Mouse (Mus musculus) midbrain, embryonic 15.5 days (tissue): ENCODE results near the gene Gm49392. TPM values are rescaled to one million over a fixed set of nuclear protein-coding genes. Genes with fewer than 3 reads are reported as not detected.
"Not testable (repeated sequence)": the region's sequence is repeated elsewhere in the genome, so short reads cannot be mapped to it uniquely, and the experiment has no call there.

Experiments used
- ATAC-seq: fragments of 200-750 bp; cut with Nextera tagmentation; replicated peaks from 2 replicates; pipeline ENCODE4 v1.8.0; 2017; ENCODE audit warnings: moderate TSS enrichment
- H3K27ac ChIP-seq: fragments of 300-500 bp; sonication (generic); 2 replicates; pipeline ENCODE4 v1.5.1; 2015; ENCODE audit warnings: mild to moderate bottlenecking, inconsistent platforms
- H3K27me3 ChIP-seq: fragments of 300-500 bp; sonication (generic); replicated peaks from 2 replicates; pipeline ENCODE4 v1.6.1; 2015; ENCODE audit warnings: inconsistent platforms
- H3K36me3 ChIP-seq: fragments of 300-500 bp; sonication (generic); replicated peaks from 2 replicates; pipeline ENCODE4 v1.6.1; 2015; ENCODE audit warnings: inconsistent platforms
- H3K4me1 ChIP-seq: fragments of 300-500 bp; sonication (generic); 2 replicates; pipeline ENCODE4 v1.6.1; 2015; ENCODE audit warnings: inconsistent platforms
- H3K4me2 ChIP-seq: fragments of 300-500 bp; sonication (generic); 2 replicates; pipeline ENCODE4 v1.6.1; 2015; ENCODE audit warnings: inconsistent platforms, mild to moderate bottlenecking, moderate library complexity
- H3K4me3 ChIP-seq: fragments of 300-500 bp; sonication (generic); 2 replicates; pipeline ENCODE4 v1.5.1; 2015; ENCODE audit warnings: mild to moderate bottlenecking, inconsistent platforms
- H3K9ac ChIP-seq: fragments of 300-500 bp; sonication (generic); 2 replicates; pipeline ENCODE4 v1.6.1; 2015; ENCODE audit warnings: mild to moderate bottlenecking, inconsistent platforms
- H3K9me3 ChIP-seq: fragments of 300-500 bp; sonication (generic); 2 replicates; pipeline ENCODE4 v1.6.1; 2016; ENCODE audit warnings: inconsistent platforms
- WGBS: fragments of 180-500 bp; shearing (Covaris S2); methylation state at CpG from one replicate; pipeline ENCODE4 v1.1.7; 2015; ENCODE audit warnings: mixed read lengths; 5-methylcytosine and 5-hydroxymethylcytosine counted together
- polyA plus RNA-seq: library from polyadenylated mRNA; unstranded; fragments of >200 nt; fragmentation: Nextera tagmentation; extraction: Ambion mirVana; gene quantifications from 2 replicates; pipeline ENCODE4 v1.2.1, GENCODE M21; 2015

Gm49392 gene
- polyA plus RNA-seq, result 0.28 TPM in 1 of 2 replicates, not detected in the other

GRCm38 (mm10) chr13:60896794-60897193 lies at the start of gene Gm49392:
Gm49392 (minus strand) TSS chr13:60896894.
- H3K36me3 ChIP-seq, ATAC-seq, H3K9me3 ChIP-seq, H3K27ac ChIP-seq, H3K4me3 ChIP-seq, H3K4me2 ChIP-seq, H3K27me3 ChIP-seq, H3K4me1 ChIP-seq, H3K9ac ChIP-seq: not testable (repeated sequence)
- WGBS, result 84% methylated on average over 8 of the region's 8 CpGs

- WGBS, result 75% methylated on average over 3 of the region's 3 CpGs
- H3K36me3 ChIP-seq, H3K4me2 ChIP-seq, H3K27me3 ChIP-seq, H3K27ac ChIP-seq, ATAC-seq, H3K9me3 ChIP-seq, H3K9ac ChIP-seq, H3K4me3 ChIP-seq, H3K4me1 ChIP-seq: not testable (repeated sequence)
Measured at GRCm38 (mm10) chr13:60941884-60942283, 45.2 kb upstream of the Gm49392 start, which contains the start of gene Tpbpa. Tpbpa (minus strand) TSS chr13:60941984.

- Histone ChIP-seq H3K36me3 (no peaks in the 10 kb centered on the region), H3K27me3 (no peaks in the 10 kb centered on the region), H3K4me3 (no peak within 1 kb of the TSS), H3K4me2 (no peak within 1 kb of the TSS), H3K9ac (no peak within 1 kb of the TSS), H3K4me1 (no peaks in the 10 kb centered on the region), H3K27ac (no peak within 1 kb of the TSS), H3K9me3 (no peaks in the 10 kb centered on the region)
- ATAC-seq, result no peak
- 69% methylated on average over 5 of the region's 5 CpGs for WGBS
Measured at GRCm38 (mm10) chr13:60936500-60936901, 39.8 kb upstream of the Gm49392 start, which contains the start of the genes Gm49391 and Ctla2a. Gm49391 (minus strand) TSS chr13:60936571. Ctla2a (minus strand) TSS chr13:60936625.

GRCm38 (mm10) chr13:60935490-60935889 lies 38.8 kb upstream of the Gm49392 start, which contains the start of gene Gm49393:
Gm49393 (minus strand) TSS chr13:60935590.
- H3K4me2 ChIP-seq, H3K4me1 ChIP-seq, H3K27me3 ChIP-seq, H3K9me3 ChIP-seq, H3K27ac ChIP-seq, ATAC-seq, H3K36me3 ChIP-seq, H3K9ac ChIP-seq, H3K4me3 ChIP-seq: not testable (repeated sequence)
- WGBS, result 68% methylated on average over 2 of the region's 2 CpGs

GRCm38 (mm10) chr13:60904780-60905179 lies 8.1 kb upstream of the Gm49392 start, which contains the start of gene Tpbpb:
Tpbpb (minus strand) TSS chr13:60904880.
- not testable (repeated sequence) for H3K4me3 ChIP-seq, H3K36me3 ChIP-seq, ATAC-seq, H3K4me1 ChIP-seq, H3K9ac ChIP-seq, H3K27me3 ChIP-seq, H3K9me3 ChIP-seq, H3K27ac ChIP-seq, H3K4me2 ChIP-seq
- WGBS, result 87% methylated on average over 2 of the region's 2 CpGs

- WGBS, result 92% methylated on average over 3 of the region's 3 CpGs
- no peak for ATAC-seq
- no peak within 1 kb of the TSS for H3K4me3 ChIP-seq
- no peaks in the 10 kb centered on the region for H3K4me1 ChIP-seq
- H3K27me3 ChIP-seq, result no peaks in the 10 kb centered on the region
- no peak within 1 kb of the TSS for H3K27ac ChIP-seq
- peaks cover 2% of the 10 kb centered on the region; the same call in 1 of the 2 replicates for H3K9me3 ChIP-seq
- H3K4me2 ChIP-seq, result no peak within 1 kb of the TSS
- no peaks in the 10 kb centered on the region for H3K36me3 ChIP-seq
- H3K9ac ChIP-seq, result no peak within 1 kb of the TSS
Measured at GRCm38 (mm10) chr13:60897328-60897727, 634 bp upstream of the Gm49392 start, which contains the start of gene Ctla2b. Ctla2b (minus strand) TSS chr13:60897447.

GRCm38 (mm10) chr13:60895406-60896160 lies 1.1 kb downstream of the Gm49392 start:
- H3K4me1 ChIP-seq, result no peaks in the 10 kb centered on the region
- H3K9me3 ChIP-seq, result peaks cover 2% of the 10 kb centered on the region; the same call in 1 of the 2 replicates
- H3K27me3 ChIP-seq, result no peaks in the 10 kb centered on the region
- no peaks in the 10 kb centered on the region for H3K36me3 ChIP-seq
- no peak for ATAC-seq
- H3K4me3 ChIP-seq, result no peak overlapping the region
- no peak overlapping the region for H3K9ac ChIP-seq
- no peak overlapping the region for H3K4me2 ChIP-seq
- no peak overlapping the region for H3K27ac ChIP-seq

- H3K4me3 ChIP-seq, result no peak overlapping the region
- no peak overlapping the region for H3K27ac ChIP-seq
- H3K27me3 ChIP-seq, result no peaks in the 10 kb centered on the region
- no peak for ATAC-seq
- no peaks in the 10 kb centered on the region for H3K36me3 ChIP-seq
- no peak overlapping the region for H3K9ac ChIP-seq
- H3K9me3 ChIP-seq, result no peaks in the 10 kb centered on the region; the same call in 1 of the 2 replicates
- H3K4me1 ChIP-seq, result no peaks in the 10 kb centered on the region
- 96% methylated on average over 1 of the region's 1 CpGs for WGBS
- no peak overlapping the region for H3K4me2 ChIP-seq
Measured at GRCm38 (mm10) chr13:60892301-60892700, 4.4 kb downstream of the Gm49392 start.

GRCm38 (mm10) chr13:60864281-60864680 lies 32.4 kb downstream of the Gm49392 start, which contains the start of gene 4930486L24Rik:
4930486L24Rik (minus strand) TSS chr13:60864475.
- Histone ChIP-seq H3K36me3 (no peaks in the 10 kb centered on the region), H3K9ac (no peak within 1 kb of the TSS), H3K4me1 (no peaks in the 10 kb centered on the region), H3K9me3 (no peaks in the 10 kb centered on the region), H3K27ac (no peak within 1 kb of the TSS), H3K4me3 (no peak within 1 kb of the TSS), H3K4me2 (no peak within 1 kb of the TSS), H3K27me3 (no peaks in the 10 kb centered on the region)
- WGBS, result 69% methylated on average over 1 of the region's 1 CpGs
- no peak for ATAC-seq

GRCm38 (mm10) chr13:60848241-60849120 lies 48.2 kb downstream of the Gm49392 start:
- Histone ChIP-seq H3K4me2 (no peak overlapping the region), H3K4me3 (no peak overlapping the region), H3K27ac (no peak overlapping the region), H3K27me3 (no peaks in the 10 kb centered on the region), H3K9me3 (no peaks in the 10 kb centered on the region), H3K4me1 (no peaks in the 10 kb centered on the region), H3K36me3 (no peaks in the 10 kb centered on the region), H3K9ac (no peak overlapping the region)
- 81% methylated on average over 4 of the region's 4 CpGs for WGBS
- no peak for ATAC-seq

- H3K9me3 ChIP-seq, result no peaks in the 10 kb centered on the region
- no peak overlapping the region for H3K9ac ChIP-seq
- no peaks in the 10 kb centered on the region for H3K36me3 ChIP-seq
- H3K27ac ChIP-seq, result no peak overlapping the region
- no peaks in the 10 kb centered on the region for H3K27me3 ChIP-seq
- no peaks in the 10 kb centered on the region for H3K4me1 ChIP-seq
- no peak overlapping the region for H3K4me3 ChIP-seq
- H3K4me2 ChIP-seq, result no peak overlapping the region
- 84% methylated on average over 8 of the region's 8 CpGs for WGBS
- ATAC-seq, result no peak
Measured at GRCm38 (mm10) chr13:60843153-60843552, 53.5 kb downstream of the Gm49392 start.

- Histone ChIP-seq H3K9me3 (no peaks in the 10 kb centered on the region), H3K4me3 (no peak overlapping the region), H3K27ac (no peak overlapping the region), H3K9ac (no peak overlapping the region), H3K4me1 (no peaks in the 10 kb centered on the region), H3K36me3 (no peaks in the 10 kb centered on the region), H3K4me2 (no peak overlapping the region), H3K27me3 (no peaks in the 10 kb centered on the region)
- 84% methylated on average over 6 of the region's 6 CpGs for WGBS
- no peak for ATAC-seq
Measured at GRCm38 (mm10) chr13:60842703-60843102, 54.0 kb downstream of the Gm49392 start.
